Mouse (Mus musculus) thymus, postnatal 14 days (tissue): Measurements from ENCODE around the gene Gcc1.

Source experiments
- DNase-seq: peaks from one replicate; pipeline ENCODE4 v3.0.0; 2021

The Gcc1 gene

DNA sequence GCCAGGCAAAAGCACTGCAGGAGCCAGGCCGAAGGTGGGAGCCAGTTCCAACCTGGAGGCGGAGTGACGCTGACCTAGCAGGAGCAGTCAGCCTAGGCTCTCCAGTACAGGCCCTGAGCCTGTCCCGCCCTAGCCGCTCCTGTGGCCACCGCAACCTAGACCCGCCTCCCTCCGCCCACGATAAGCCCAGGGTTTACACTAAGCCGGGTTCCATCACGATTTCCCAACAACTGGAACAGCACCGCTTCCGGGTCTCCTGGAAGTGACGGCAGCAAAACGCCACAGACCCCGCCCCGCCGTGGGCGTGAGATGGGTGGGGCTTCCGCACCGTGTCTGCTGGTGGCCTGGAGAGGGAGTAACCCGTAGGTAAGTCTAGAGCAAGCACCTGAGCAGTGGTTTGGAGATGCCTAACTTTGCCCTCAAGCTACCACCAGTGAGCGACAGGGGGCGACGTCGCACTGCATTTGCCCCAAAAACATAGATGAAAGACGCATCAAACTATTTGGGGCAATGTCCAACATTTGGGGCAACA, 6.7 kb downstream of the Gcc1 start:
- peak; percentile 96 for DNase-seq

DNA sequence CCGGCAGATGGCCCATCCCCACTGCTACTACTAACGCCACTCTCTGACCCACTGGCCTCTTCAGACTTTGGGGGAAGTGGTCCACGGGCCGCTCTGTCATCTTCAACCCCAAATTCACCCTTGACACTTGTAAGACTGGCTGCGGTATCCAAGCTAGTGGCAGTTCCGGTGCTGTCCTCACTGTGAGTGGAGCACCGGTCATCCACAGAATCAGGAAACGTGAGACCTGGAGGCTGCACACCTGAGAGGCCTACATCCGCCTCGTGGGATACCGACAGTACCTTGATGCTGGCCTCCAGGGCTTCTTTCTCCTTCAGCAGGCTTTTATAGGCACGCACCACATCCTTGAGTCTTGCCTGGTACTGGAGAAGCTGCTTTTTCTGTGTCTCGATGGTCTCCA, 7.3 kb downstream of the Gcc1 start:
- no peak for DNase-seq

DNA sequence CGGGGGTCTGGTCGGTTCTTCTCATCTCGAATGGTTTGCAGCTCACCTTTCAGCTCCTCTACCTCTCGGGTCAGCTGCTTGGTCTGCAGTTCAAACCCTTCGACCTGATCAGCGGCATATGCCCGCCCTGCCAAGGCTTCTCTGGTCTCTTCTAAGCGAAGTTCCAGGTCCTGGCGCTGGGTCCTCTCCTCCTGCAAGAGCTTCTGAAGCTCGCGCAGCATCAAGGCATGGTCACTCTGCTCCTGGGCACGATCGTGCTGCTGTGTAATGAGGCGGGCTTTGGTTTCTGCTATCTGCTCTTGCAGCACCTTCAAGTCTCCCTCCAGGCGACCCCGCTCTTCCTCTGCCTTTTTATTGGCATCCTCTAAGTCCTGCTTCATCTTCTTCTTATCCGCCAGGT, 7.8 kb downstream of the Gcc1 start:
- DNase-seq, result peak; percentile 14

DNA sequence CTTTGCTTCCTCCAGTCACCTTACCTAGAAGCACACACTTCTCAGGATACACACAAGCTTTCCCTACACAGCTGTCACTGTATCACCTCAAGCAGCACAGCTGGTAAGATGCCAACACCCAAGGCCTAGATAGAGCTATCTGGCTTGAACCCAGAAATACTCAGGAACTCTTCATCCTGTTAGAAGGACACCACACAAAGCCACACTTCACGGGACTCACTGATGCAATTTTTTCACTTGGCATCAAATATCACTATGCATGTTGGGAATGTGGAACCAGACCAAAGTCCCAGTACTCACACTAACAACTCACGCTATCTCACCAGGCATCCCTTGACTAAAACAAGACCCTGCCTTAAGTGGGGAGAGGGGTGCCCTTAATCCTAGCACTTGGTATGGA, 8.5 kb downstream of the Gcc1 start:
- no peak for DNase-seq

DNA sequence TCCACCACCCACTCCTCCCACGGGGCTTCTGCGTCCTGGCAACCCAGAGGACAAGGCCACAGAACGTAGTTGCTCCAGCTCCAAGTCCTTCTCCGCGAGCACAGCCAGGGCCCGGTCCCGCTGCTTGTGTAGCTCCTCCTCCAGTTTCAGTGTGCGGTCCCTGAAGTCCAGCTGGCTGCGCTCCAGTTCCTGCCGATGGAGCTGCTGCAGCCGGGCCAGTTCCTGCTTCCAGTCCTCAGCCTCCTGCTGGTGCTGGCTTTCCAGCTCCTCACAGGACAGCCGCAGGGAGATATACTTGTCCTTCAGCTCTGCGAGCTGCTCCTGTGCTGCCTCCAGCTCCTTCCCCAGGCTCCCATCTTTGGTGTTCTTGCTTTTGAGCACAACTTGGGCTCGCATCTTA, 9.7 kb downstream of the Gcc1 start:
- DNase-seq, result no peak

DNA sequence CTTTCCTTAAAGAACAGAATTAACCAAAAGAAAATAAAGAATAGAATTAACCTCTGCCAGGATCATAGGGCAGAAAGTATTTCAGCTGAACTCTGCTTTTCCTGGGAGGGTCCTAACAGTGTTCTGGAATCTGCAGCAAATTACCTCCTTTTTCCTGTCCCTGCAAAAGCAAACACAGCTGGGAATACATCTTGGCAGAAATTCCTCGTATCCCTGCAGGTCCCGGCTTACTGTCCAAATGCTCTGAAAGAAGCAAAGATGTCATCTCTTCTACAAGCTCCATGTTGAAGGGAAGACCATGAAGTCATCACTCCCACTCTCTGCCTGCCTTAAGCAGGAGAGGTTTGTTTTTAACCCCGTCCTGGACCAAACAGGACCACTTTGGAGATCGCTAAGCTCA, 11.2 kb downstream of the Gcc1 start:
- no peak for DNase-seq

DNA sequence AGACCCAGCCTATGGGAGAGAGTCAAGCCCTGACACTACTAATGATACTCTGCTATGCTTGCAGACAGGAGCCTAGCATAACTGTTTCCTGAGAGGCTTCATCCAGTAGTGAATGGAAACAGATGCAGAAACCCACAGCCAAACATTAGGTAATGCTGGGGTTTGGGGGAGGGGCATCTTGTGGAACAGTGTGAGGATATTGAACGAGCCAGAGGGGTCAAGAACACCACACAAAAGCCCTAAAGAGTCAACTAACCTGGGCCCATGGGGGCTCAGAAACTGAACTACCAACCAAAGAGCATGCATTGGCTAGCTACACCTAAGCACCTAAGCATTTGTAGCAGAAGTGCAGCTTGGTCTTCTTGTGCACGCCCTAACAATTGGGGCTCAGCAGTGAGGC, 17.0 kb downstream of the Gcc1 start:
- DNase-seq, result no peak

DNA sequence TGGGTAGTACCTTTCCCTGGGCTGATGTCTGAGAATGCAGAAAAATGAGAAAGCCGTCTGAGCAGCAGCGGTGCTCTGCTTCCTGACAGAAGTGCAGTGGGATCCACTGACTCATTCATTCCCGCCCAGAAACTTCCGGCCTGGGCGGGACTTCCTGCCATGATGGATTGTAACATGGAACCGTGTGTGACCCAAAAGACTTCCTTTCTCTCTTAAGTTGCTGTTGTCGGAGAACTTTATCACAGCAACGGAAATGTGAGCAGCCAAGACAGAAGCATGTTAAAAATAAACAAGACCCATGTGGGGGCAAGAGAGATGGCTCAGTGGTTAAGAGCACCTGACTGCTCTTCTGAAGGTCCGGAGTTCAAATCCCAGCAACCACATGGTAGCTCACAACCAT, 18.1 kb downstream of the Gcc1 start:
- DNase-seq, result no peak

DNA sequence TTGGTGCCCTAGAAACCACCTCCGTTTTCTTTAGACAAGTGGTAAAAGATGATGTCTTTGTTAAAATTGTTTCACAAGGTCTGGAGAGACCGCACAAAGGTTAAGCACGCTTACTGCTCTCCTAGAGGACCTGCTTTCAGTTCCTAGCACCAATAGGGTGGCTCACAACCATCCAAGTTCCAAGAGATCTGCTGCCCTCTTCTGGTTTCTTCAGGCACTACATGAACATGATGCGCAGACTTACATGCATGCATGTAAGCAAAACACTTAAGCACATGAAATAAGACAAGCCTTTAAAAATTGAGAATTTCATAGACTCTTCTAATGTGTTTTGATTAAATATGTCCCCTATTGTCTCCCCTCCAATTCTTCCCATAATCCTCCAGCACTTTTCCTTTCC, 28.4 kb downstream of the Gcc1 start:
- peak; percentile 38 for DNase-seq

DNA sequence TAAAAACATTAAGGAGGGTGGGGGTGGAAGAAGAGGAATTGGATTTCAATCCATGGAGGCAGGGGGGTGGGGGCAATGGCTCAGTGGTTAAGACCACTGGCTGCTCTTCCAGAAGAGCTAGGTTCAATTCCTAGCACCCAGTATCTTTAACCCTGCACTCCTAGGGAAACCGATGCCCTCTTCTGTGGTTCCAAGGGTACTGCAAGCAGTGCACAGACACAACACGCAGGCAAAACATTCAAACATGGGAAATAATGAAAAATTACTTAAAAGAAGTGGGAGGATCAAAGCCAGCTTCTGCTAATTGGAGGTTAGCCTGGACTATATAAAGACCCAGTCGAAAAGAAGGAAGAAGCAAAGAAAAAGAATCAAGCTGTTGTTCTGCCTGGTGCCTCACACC, 29.5 kb downstream of the Gcc1 start:
- DNase-seq, result no peak

DNA sequence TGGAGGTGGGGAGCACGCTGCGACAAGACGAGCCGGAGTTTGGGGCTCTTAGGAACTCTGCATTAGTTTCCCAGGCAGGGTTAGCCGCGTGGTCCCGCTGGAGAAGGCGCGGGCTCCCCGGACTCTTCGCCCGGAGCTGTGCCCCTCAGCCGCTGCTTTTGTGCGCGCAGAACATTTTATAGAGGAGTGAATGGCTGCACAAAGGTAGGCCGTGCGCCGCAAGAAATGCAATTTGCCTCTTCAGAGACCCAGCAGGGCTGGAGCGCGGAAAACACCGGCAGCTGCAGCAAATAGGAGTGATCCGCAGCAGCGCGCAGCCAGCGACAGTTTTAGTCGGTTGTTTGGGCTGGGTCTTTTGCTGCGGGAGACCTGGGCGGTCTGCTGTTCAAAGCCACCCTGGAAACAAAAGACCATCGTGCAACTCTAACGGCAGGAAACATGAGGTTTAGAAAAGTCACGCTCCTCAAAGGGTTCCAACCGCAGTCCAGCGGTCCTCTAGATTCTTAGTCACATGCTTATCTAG, 30.4 kb downstream of the Gcc1 start, which contains the start of gene Zfp800:
Gene Zfp800, minus strand, starts transcription at position 325 of the 523 bp plus-strand sequence.
- peak; percentile 37 for DNase-seq

DNA sequence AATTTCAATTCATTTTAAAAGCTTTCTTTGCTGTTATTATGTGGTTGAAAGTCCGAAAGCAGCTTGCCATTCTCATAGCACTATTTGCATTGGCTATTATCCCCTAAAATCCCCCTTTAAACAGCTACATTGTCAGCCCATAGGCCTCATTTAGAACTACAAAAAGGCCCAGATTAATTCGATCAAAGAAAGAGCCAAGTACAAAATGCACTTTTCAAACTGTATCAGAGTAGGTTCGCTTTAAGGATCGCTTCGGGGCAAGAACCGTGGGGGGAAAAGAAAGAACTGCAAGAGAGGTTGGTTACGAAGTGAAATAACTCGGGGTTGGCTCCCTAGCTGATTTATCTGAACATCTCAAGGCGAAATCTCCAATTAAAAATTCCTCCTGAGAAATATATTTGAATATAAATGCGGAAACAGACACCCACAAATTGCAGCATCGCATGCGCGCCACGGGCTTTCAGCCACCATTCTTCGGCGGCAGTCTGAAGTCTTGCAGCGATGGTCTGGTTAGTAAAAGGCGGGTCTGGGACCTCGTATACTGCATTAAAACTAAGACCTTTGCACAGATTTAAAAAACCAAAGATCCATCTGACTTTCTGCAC, 31.2 kb downstream of the Gcc1 start:
- DNase-seq, result peak; percentile 24

DNA sequence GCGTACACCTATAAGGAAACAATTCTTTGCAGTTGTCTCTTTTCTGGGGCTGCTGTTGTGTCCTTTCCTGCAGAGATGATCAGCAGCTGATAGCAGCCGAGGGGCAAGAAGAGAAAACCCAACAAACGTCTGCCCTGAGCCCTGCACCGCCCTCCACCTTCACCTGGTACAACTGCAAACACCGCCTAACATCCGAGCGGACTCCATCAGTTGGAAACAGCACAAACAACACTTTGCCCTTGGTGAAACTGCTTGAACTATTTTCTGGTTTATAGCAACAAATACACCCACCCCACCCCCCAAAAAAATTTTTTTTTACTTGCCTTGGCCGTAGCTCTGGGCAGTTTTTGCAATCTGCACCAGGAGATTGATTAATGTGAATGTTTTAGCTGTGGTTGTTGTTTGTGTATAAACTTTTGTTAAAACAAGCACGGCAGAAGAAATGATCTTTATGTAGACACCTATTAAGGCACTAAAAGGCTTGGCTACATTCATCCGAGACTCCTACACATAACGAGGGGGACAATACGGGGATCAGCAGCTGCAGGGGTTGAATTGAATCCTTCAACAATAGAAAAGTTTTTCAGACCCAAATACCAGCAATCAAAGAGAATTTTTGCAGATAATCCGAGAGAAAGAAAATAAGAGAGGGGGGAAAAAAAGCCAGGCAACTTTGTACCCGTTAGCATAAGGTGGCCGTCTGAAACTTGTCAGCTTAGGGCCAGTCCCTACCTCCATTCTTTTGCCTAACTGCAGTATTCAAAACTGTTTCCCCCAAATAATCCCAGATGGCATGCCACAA, 31.9 kb downstream of the Gcc1 start:
- DNase-seq, result no peak

DNA sequence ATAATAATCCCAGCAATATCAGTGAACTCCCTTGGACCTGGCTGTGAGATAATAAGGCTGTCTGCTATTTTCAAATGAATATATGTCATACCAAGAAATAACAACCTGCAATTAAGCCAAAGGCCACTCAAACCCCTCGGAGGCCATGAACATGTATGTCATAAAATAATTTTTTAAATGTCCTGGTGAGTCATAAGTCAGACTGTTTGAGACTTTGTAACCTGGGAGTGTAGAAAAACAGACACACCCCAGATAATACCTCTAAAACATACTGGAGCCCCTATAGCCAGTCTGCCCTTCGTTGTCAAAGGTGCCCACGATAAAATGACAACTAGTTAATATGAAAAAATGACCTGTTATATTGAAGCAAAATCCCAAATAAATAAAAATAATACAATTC, 39.2 kb downstream of the Gcc1 start:
- DNase-seq, result no peak

DNA sequence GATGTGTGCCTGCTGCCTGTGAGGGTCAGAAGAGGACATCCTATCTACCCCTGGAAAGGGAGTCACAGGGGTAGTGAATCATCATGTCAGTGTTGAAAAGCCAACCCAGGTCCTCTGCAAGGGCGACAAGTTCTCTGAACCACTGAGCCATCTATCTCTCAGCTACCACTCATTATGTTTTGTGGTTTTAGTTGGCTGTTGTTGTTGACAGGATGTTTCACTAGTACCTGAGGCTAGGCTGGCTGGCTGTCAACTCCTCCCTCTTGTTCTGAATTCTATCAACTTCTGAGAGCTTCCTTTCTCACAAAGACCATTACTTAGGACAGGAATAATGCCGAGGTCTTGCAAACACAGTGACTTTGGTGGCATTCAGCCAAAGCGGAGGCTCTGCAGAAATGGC, 43.0 kb downstream of the Gcc1 start:
- no peak for DNase-seq

DNA sequence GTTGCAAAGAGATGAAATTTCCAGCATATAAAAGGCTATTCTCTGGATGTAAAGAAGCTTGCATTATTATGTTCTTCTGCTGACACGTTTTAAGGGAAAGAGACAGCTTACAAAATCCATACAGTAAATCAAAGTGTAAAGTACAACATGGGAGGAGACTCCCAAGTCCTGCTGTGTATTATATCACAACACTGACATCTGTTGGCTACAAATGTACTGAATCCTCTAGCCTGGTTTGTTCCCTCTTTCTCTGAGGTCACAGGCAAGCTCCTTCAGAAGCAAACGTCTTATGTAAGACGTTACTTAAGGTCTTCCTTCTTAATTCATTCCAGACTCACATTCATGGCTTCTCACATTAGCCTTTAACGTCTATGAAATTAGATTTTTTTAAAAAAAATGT, 46.2 kb downstream of the Gcc1 start:
- no peak for DNase-seq

DNA sequence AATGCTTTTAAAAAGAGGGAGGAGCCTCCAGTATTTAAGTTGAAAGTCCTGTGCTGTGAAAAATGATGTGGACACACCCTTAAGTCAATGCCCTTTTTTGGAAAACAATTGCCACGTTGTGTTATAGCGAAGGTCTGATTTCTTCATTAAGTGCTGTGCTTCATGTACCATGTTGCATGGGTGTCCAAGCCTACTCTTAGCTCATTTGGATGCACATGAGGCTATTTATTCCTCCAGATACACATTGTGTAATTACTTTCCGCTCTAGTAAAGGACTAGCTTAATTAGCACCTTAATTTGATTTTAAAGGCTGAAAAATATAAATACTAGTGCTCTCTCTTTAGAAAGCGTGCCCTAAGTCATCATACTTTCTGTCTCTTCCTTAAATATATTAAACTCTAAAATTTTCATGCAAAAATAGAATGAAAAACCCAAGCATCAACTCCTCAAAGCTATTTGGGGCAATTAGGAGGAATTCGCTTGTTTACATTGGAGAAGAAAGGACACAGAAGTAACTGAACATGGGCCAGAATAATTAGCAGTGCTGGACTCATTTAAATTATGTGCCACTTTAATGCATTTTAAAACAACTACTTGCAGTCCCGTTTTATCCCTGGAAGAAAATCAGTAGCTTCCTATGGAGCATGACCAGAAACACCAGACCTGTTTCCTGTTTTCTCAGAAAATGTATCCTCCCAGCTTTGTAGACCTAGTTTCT, 58.1 kb downstream of the Gcc1 start:
- DNase-seq, result no peak

DNA sequence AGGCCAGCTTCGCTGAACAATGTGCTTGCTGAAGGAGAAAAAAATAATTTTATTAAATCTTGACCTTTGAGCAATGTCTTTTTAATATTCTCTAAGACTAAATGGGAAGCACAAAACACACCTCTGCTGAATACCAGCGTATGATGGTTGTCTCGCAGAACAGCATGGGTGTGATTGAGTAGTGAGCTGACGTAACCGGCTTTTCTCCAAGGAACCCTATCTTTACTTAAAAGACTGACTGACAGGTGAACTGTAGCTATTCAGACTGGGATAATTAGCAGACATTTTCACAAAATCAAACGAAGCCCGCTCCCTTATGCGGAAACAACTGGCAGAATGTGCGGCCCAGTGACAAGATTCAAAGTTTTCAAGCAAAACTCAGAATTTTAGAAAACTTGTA, 60.6 kb downstream of the Gcc1 start:
- no peak for DNase-seq
